Mouse (Mus musculus) layer of hippocampus, adult 6 months (tissue): Measurements from ENCODE around the gene Dpt. TPM values are rescaled to one million over a fixed set of nuclear protein-coding genes. Genes with fewer than 3 reads are reported as not detected.

ENCODE experiments used
- long read RNA-seq, 2 experiments: library from polyadenylated mRNA; unstranded; transcript quantifications; one replicate each; pipeline ENCODE4 v2.0.0; 2019 to 2020
- polyA plus RNA-seq: library from polyadenylated mRNA; unstranded; fragments of <200 nt; fragmentation: Nextera tagmentation; gene quantifications from 2 replicates; pipeline ENCODE4 v1.2.3, GENCODE M21; 2021

Gene Dpt
- 0.13 TPM in 1 of 2 replicates, not detected in the other for polyA plus RNA-seq
- long read RNA-seq, experiment 1: 0 reads
- long read RNA-seq, experiment 2: 0 reads

DNA sequence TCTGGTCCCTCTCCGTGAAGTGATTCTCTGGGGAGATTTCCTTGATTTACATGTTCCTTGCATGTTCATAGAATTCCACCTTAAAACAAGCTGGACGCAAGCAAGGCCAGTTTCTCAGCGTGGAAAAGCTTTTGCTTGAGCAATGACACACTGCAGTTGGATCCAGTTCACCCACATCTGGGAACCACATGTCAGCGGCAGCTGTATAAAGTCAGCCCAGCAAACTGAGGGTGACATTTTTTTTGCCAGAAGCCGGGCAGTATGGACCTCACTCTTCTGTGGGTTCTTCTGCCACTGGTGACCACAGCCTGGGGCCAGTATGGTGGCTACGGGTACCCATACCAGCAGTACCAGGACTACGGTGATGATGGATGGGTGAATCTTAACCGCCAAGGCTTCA lies at the start of gene Dpt:
Gene Dpt, plus strand, starts transcription at position 174 of the 400 bp plus-strand sequence.

Other genes starting within 250 kb of the Dpt start
- not detected in 2 replicates for gene Xcl1, start 138.9 kb downstream of the Dpt start, polyA plus RNA-seq